Mouse (Mus musculus): ENCODE data around the gene Herc6. TPM values are rescaled to one million over a fixed set of nuclear protein-coding genes. Genes with fewer than 3 reads are reported as not detected.

Gene Herc6
- polyA plus RNA-seq, 1 experiment from 2014 or later: 1.8 TPM

DNA sequence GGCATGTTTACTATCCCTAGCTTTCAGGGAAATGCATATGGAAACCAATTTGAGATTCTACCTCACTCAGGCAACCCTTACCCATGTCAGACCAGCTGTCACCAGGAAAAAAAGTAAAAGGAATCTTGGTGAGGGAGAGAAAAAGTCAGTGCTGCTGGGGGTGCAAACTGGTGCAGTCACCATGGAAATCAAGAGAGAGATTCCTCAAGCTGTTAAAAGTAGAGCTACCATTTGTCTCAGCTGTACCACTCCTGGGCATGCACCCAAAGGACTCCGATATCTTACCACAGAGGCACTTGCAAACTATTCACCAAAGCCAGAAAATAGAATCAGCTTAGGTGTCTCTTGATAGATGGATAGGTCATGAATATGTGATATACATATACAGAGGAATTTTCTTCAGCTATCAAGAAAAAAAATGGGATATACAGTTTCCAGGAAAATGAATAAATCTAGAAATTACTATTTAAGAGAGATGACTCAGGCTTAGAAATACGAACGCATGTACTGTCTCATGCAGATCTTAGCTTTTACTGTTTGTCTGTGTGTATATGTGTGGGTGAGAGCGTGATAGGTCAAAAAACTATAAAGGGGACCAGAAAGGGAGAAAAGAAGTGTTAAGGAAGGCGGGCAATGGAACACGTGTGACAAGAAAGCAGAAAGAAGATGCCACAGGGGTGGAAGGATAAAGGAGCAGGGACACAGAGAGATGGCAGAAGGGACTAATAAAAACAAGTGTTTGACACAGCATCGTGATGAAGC, 24.9 kb downstream of the Herc6 start:
- H3K4me1 ChIP-seq: no peaks in the 10 kb centered on the region
- H3K4me3 ChIP-seq: no peak overlapping the region
- H3K4me2 ChIP-seq (replicated peaks): no peak overlapping the region
- H3K36me3 ChIP-seq: no peaks in the 10 kb centered on the region
- H3K27me3 ChIP-seq: no peaks in the 10 kb centered on the region
- H3K9me3 ChIP-seq: no peaks in the 10 kb centered on the region
- no peak for ATAC-seq (ENCODE audit: low FRiP score, low read depth)
- 89% methylated on average over 7 of the region's 7 CpGs for WGBS
- no peak overlapping the region for H3K9ac ChIP-seq
- no peak overlapping the region for H3K27ac ChIP-seq

DNA sequence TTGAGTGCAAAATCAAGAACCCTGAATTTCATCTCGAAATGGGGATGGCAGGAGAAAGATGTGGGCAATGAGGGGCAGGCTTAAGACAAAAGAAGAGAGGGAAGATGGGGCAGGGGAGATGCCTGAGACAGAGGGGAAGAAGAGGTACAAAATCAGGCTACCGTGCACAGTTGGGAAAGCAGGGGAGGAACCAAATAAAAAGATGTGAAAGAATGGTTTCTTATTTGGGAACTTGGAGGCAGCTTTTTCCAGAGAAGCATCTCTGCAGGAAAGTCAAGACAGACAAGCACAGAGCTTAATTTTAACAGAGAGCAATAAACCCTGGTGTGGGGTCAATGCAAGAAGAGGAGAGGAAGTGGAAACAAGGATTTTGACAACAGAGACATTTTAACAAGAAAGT, 27.2 kb downstream of the Herc6 start:
- no peaks in the 10 kb centered on the region for H3K9me3 ChIP-seq

GRCm38 (mm10) chr6:57609631-57610030, 28.8 kb downstream of the Herc6 start:
- no peaks in the 10 kb centered on the region for H3K36me3 ChIP-seq
- no peak overlapping the region for H3K9ac ChIP-seq
- no peak overlapping the region for H3K27ac ChIP-seq
- H3K4me2 ChIP-seq (replicated peaks): no peak overlapping the region
- no peak for ATAC-seq (ENCODE audit: low FRiP score, low read depth)
- H3K27me3 ChIP-seq: no peaks in the 10 kb centered on the region
- no peak overlapping the region for H3K4me3 ChIP-seq
- H3K4me1 ChIP-seq: no peaks in the 10 kb centered on the region
- H3K9me3 ChIP-seq: no peaks in the 10 kb centered on the region
- WGBS: 59% methylated on average over 2 of the region's 2 CpGs

More for the DNA sequence above, 27.2 kb downstream of the Herc6 start:
- H3K9ac ChIP-seq: no peak overlapping the region
- H3K4me2 ChIP-seq (replicated peaks): no peak overlapping the region
- no peak overlapping the region for H3K27ac ChIP-seq
- no peaks in the 10 kb centered on the region for H3K4me1 ChIP-seq
- no peak overlapping the region for H3K4me3 ChIP-seq
- H3K36me3 ChIP-seq: no peaks in the 10 kb centered on the region
- no peak for ATAC-seq (ENCODE audit: low FRiP score, low read depth)
- no peaks in the 10 kb centered on the region for H3K27me3 ChIP-seq
- WGBS: 82% methylated on average over 2 of the region's 2 CpGs

GRCm38 (mm10) chr6:57615788-57616187, 35.0 kb downstream of the Herc6 start:
- Histone ChIP-seq H3K27ac (no peak overlapping the region), H3K4me3 (no peak overlapping the region), H3K27me3 (no peaks in the 10 kb centered on the region), H3K9me3 (no peaks in the 10 kb centered on the region), H3K36me3 (no peaks in the 10 kb centered on the region), H3K4me2 (replicated peaks) (no peak overlapping the region), H3K4me1 (peaks cover 5% of the 10 kb centered on the region; the same call in 1 of the 2 replicates), H3K9ac (no peak overlapping the region)
- ATAC-seq (ENCODE audit: low FRiP score, low read depth): peak; percentile 94
- 25% methylated on average over 2 of the region's 2 CpGs for WGBS

GRCm38 (mm10) chr6:57639531-57639930, 58.7 kb downstream of the Herc6 start:
- Histone ChIP-seq H3K27ac (no peak overlapping the region), H3K27me3 (no peaks in the 10 kb centered on the region), H3K36me3 (no peaks in the 10 kb centered on the region), H3K4me1 (peaks cover 3% of the 10 kb centered on the region), H3K9ac (no peak overlapping the region), H3K4me3 (no peak overlapping the region), H3K4me2 (replicated peaks) (no peak overlapping the region), H3K9me3 (no peaks in the 10 kb centered on the region)
- WGBS: 66% methylated on average over 1 of the region's 1 CpGs
- no peak for ATAC-seq (ENCODE audit: low FRiP score, low read depth)

GRCm38 (mm10) chr6:57641789-57642188, 61.0 kb downstream of the Herc6 start:
- Histone ChIP-seq H3K36me3 (no peaks in the 10 kb centered on the region), H3K9ac (no peak overlapping the region), H3K4me2 (replicated peaks) (peak overlapping the region; percentile 34; the same call in 1 of the 2 replicates), H3K27ac (no peak overlapping the region; the same call in 1 of the 2 replicates), H3K9me3 (no peaks in the 10 kb centered on the region), H3K4me3 (no peak overlapping the region), H3K4me1 (peaks cover 3% of the 10 kb centered on the region), H3K27me3 (no peaks in the 10 kb centered on the region)
- ATAC-seq (ENCODE audit: low FRiP score, low read depth): peak; percentile 92
- WGBS: 14% methylated on average over 4 of the region's 4 CpGs

DNA sequence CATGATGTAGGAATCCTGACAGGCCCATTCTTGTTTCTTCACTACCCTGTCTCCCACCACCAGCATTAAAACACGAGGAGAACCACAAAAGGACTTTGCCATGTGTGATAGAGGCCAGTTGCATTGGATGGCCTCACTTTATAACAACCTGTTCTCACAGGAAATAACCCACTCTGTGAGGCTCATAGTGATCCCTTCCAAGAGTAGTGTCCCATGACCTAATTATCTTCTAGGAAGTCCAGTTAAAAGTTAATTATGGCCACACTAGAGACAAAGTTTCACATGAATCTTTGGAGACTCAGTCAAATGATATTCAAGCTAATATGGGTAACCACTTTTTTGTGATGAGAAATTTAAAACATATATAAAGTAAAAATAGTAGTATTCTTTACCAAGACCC, 66.5 kb downstream of the Herc6 start:
- WGBS: 55% methylated on average over 1 of the region's 1 CpGs
- Histone ChIP-seq H3K9ac (no peak overlapping the region), H3K4me1 (no peaks in the 10 kb centered on the region), H3K27me3 (no peaks in the 10 kb centered on the region), H3K9me3 (no peaks in the 10 kb centered on the region), H3K36me3 (no peaks in the 10 kb centered on the region), H3K4me3 (no peak overlapping the region), H3K4me2 (replicated peaks) (no peak overlapping the region), H3K27ac (no peak overlapping the region)
- ATAC-seq (ENCODE audit: low FRiP score, low read depth): no peak

- Histone ChIP-seq H3K9me3 (no peaks in the 10 kb centered on the region), H3K9ac (no peak overlapping the region), H3K36me3 (no peaks in the 10 kb centered on the region), H3K27me3 (no peaks in the 10 kb centered on the region), H3K4me2 (replicated peaks) (no peak overlapping the region), H3K4me1 (no peaks in the 10 kb centered on the region), H3K27ac (no peak overlapping the region), H3K4me3 (no peak overlapping the region)
- 84% methylated on average over 4 of the region's 4 CpGs for WGBS
- no peak for ATAC-seq (ENCODE audit: low FRiP score, low read depth)
Observed at GRCm38 (mm10) chr6:57661295-57661694, 80.5 kb downstream of the Herc6 start.

DNA sequence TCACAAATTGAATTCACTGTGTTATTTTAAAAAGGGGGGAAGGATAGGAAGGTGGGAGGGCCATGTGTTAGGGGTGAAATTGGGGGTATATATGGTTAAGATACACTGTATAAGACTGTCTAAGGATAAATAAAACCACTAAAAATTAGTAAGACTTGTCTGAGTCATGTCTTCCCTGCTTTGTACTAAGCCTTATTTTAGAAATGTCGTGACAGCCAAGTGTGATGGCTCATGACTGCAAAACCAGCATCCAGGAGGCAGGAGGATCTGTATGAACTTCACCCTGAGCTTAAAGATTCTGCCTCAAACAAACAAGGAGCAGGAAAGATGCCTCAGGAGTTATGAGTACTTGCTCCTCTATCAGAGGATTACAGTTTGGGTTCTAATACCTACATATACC, 103.4 kb downstream of the Herc6 start:
- Histone ChIP-seq H3K9ac (no peak overlapping the region), H3K27me3 (no peaks in the 10 kb centered on the region), H3K4me3 (no peak overlapping the region), H3K9me3 (0 out of 2 replicates have a peak, but pooled peaks cover 4% of the 10 kb centered on the region), H3K36me3 (peaks cover 35% of the 10 kb centered on the region), H3K4me1 (no peaks in the 10 kb centered on the region), H3K4me2 (replicated peaks) (no peak overlapping the region), H3K27ac (no peak overlapping the region)
- 87% methylated on average over 1 of the region's 1 CpGs for WGBS
- ATAC-seq (ENCODE audit: low FRiP score, low read depth): no peak

DNA sequence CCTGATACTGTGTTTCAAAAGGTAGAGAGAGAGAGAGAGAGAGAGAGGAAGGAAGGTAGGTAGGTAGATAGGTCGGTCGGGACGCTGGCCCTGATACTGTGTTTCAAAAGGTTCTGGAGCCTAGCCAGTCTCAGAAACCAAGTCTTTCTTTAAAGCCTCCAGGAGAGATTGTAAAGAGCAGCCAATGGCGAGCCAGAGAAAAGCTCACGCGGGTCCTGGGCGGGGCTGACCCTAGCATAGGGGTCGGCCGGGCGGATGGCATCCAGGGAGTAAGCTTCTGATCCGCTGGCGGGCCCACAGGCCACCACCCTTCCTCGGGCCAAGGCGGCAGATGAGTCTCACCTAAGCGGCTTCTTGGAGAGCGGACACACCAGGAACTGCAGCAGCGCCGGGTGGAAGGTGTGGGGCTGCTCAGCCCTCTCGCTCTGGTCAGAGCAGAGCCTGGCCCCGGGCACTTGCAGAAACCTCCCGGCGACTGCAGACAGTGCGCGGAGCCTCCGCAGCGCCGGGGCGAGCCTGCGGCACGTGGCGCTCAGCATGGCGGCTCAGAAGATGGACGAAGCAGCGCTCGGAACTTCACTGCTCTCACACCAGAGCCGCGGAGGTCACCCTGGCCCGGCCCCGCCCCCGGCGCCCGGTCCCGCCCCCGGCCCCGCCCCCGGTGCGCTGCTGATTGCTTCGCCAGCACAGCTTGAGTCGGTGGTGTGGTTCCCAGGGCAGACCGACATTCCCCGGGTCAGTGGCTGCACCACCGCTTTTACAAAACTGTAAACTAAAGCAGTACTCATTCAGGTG, 110.9 kb downstream of the Herc6 start, which contains the start of gene Pyurf:
Gene Pyurf (minus strand): TSS at position 612 of the 795 bp plus-strand sequence.
- WGBS: under 1% methylated on average over 52 of the region's 52 CpGs
- H3K4me1 ChIP-seq: no peaks in the 10 kb centered on the region
- peak within 1 kb of the TSS; percentile 84 for H3K9ac ChIP-seq
- H3K9me3 ChIP-seq: no peaks in the 10 kb centered on the region
- H3K36me3 ChIP-seq: peaks cover 29% of the 10 kb centered on the region
- H3K27me3 ChIP-seq: no peaks in the 10 kb centered on the region
- peak within 1 kb of the TSS; percentile 90 for H3K27ac ChIP-seq
- H3K4me3 ChIP-seq: peak within 1 kb of the TSS; percentile 78
- ATAC-seq (ENCODE audit: low FRiP score, low read depth): peak; percentile 97
- peak within 1 kb of the TSS; percentile 64 for H3K4me2 ChIP-seq (replicated peaks)

- no peak for ATAC-seq (ENCODE audit: low FRiP score, low read depth)
- WGBS: 88% methylated on average over 3 of the region's 3 CpGs
- H3K9me3 ChIP-seq: no peaks in the 10 kb centered on the region
- no peak overlapping the region for H3K4me3 ChIP-seq
- no peaks in the 10 kb centered on the region for H3K27me3 ChIP-seq
- no peak overlapping the region for H3K27ac ChIP-seq
- no peaks in the 10 kb centered on the region for H3K4me1 ChIP-seq
- H3K4me2 ChIP-seq (replicated peaks): no peak overlapping the region
- no peak overlapping the region for H3K9ac ChIP-seq
- peaks cover 15% of the 10 kb centered on the region for H3K36me3 ChIP-seq
Observed at GRCm38 (mm10) chr6:57693116-57693515, 112.3 kb downstream of the Herc6 start.

DNA sequence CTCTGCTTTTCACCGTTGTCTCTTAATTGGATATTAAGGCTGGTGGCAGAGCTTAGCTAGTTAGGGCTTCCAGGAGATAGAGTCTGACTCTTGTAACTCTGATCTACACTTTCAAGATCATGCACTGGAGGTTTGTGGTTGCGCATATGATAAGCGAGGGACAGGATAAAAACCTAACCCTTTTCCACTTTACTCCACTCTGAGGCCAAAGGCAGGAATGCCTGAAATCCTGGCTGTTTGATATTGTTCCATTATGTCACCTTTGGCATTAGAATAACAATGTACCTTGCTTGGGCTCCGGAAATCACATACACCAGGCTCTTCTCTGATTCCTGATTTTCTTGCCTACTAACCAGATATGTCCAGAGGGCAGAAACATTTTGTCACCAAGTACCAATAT, 120.9 kb downstream of the Herc6 start:
- H3K9me3 ChIP-seq: no peaks in the 10 kb centered on the region
- no peak overlapping the region for H3K27ac ChIP-seq
- H3K4me1 ChIP-seq: peaks cover 17% of the 10 kb centered on the region
- H3K36me3 ChIP-seq: no peaks in the 10 kb centered on the region
- no peak overlapping the region for H3K9ac ChIP-seq
- H3K4me2 ChIP-seq (replicated peaks): peak overlapping the region; percentile 72
- ATAC-seq (ENCODE audit: low FRiP score, low read depth): no peak
- WGBS: 70% methylated on average over 4 of the region's 4 CpGs
- H3K4me3 ChIP-seq: peak overlapping the region; percentile 69; the same call in 1 of the 2 replicates
- no peaks in the 10 kb centered on the region for H3K27me3 ChIP-seq
